Mouse (Mus musculus) gastrocnemius, adult 2 months (tissue): ENCODE results near the gene Htr2b. TPM values are rescaled to one million over a fixed set of nuclear protein-coding genes. Genes with fewer than 3 reads are reported as not detected.

Experiments
- DNase-seq: peaks from one replicate; pipeline ENCODE4 v3.0.0; 2022
- H3K27ac ChIP-seq: fragments of 200-600 bp; 2 replicates; pipeline ENCODE4 v1.8.1; 2022; ENCODE audit warnings: mild to moderate bottlenecking
- H3K4me3 ChIP-seq: fragments of 200-600 bp; 2 replicates; pipeline ENCODE4 v1.8.1; 2022; ENCODE audit warnings: mild to moderate bottlenecking, moderate library complexity
- CTCF ChIP-seq: fragments of 200-600 bp; IDR thresholded peaks from 2 replicates; pipeline ENCODE4 v1.8.1; 2022; ENCODE audit warnings: antibody characterized with exemption, mild to moderate bottlenecking, moderate library complexity
- intact Hi-C: fragments of 180-260 bp; cut with DNase I; formaldehyde crosslinking; loops from one replicate; pipeline ENCODE4 v1.15.1; 2025
- total RNA-seq, 2 experiments: library from RNA; stranded (reverse); gene quantifications; 2 replicates each; pipeline ENCODE4 v1.2.3; 2021

The Htr2b gene
- total RNA-seq, 2 experiments from 2014 or later = not detected

DNA sequence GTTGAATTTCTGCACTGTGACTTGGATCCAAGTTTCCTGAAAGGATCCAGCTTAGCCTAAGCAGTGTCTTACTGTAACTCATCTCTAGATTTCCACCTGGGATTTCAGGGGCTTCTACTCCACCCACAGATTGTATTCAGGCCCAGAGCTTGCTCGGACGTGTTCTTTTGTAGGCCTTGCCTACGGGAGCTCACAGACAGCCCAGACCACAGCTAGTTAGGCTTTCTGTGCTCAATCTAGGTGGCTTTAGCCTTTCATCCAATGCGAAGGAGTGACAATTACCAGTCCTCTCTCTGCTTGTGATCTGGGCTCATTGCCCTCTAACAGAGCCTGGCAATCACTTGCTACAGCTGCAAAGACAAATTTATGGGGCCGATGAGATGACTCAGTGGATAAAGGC is 34.5 kb upstream of the Htr2b start:
- Histone ChIP-seq H3K4me3 (no peak overlapping the region), H3K27ac (no peak overlapping the region)
- intact Hi-C loops = no loop called here
- no peak for DNase-seq
- TF ChIP-seq CTCF = no peak

DNA sequence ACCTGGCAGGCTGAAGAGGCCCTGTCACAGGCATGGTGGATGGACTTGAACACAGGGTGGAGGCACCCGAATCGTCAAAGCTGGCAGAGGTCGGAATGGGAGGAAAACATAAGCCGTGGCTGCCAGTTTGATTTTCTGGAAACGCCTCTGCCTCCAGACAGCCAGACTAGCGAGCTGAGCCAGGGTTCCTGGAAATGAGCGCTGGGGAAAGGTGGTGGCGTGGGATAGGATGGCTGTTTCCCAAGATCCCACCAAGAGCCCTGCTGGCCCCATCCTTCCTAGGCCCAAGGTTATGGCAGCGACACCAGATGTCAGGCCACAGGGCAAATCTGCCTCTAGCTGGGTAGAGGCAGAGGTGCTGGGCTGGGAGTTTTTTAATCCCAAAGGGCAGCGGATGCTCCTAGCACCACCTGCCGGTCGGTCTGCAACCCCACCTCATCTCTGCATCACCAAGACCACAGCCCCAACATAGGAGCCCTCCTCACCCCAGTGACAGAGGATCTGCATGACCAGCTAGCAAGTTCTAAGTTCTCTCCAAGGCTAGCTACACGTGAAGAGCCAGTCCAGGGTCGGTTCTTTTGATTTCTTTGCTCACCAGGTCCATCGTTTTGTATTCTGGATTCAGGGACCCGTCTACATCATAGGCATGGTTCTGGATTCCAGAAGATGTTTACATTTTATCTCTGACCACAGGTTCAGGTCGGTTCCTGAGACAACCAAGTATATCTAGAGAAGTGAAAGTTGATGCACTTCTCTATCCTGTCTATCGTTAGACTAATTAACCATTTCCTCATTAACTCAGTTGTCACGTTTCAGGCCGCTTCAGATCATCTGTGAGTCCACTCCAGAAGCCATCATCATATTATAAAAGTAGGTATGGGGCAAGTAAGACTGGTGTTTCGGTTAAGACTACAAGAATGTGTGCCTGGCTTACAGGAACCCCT is 32.5 kb upstream of the Htr2b start:
- intact Hi-C loops = no loop called here
- DNase-seq = peak; percentile 24
- H3K4me3 ChIP-seq = no peak overlapping the region
- H3K27ac ChIP-seq = peak overlapping the region; percentile 8; the same call in 1 of the 2 replicates
- peak; percentile 32 for TF ChIP-seq CTCF

DNA sequence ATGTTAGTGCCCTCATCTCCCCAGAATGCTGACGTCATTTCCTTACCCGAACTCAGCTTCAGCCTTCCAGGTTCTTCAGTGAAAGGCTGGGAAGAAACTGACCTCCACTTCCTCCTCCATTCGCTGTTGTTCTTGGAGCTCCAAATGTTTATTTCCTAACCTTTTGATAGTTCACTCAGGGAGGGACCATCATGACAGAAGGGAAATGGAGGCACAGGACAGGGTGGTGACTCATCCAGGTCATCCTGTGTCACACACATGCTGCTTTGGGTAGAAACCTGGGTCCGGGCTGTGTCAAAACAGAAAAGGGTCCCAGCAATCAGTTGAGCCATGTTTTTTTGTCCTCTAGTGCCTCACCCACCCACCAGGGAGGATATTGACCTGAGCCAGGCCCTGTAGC is 31.4 kb upstream of the Htr2b start:
- no peak for DNase-seq
- no peak for TF ChIP-seq CTCF
- intact Hi-C loops = no loop called here
- Histone ChIP-seq H3K27ac (no peak overlapping the region), H3K4me3 (no peak overlapping the region)

DNA sequence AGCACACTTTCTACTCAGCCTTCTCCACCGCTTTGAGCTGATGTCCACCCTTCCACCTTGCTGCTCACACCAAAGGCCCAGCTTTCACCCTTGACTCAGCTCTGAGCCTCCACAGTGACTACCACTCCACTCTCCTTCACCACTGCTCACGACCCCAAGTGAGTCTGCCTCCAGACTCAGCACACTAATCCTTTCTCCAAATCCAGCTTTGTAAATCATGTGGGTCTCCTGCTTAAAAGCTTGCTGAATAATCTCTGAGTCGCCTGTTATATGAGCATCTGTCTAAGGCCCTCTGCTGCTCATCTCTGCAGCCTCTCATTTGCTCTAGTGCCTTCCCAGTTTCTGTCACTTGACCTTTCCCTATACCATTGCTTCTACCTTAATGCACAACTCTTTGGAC is 29.3 kb upstream of the Htr2b start:
- TF ChIP-seq CTCF = no peak
- intact Hi-C loops = no loop called here
- DNase-seq = no peak
- H3K4me3 ChIP-seq = no peak overlapping the region
- H3K27ac ChIP-seq = no peak overlapping the region

DNA sequence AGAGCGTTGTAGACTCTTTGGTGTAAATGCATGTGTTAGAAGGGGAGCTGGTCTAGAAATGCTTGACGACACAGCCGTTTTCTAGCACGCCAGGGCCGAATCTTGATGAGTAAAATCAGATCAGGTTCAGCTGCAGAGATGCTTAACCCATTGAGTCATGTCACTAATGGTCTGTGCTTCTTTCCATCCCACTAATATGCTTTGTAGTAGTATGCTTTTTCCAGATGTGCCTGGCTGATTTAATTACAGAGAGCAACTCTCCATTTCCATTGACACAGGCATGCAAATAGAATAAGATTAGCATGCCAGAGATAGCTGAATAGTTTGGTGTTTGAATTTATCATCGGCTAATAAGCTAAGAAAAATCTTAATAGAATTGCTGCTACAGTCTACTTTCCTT is 23.5 kb upstream of the Htr2b start:
- intact Hi-C loops = no loop called here
- no peak for TF ChIP-seq CTCF
- DNase-seq = no peak

DNA sequence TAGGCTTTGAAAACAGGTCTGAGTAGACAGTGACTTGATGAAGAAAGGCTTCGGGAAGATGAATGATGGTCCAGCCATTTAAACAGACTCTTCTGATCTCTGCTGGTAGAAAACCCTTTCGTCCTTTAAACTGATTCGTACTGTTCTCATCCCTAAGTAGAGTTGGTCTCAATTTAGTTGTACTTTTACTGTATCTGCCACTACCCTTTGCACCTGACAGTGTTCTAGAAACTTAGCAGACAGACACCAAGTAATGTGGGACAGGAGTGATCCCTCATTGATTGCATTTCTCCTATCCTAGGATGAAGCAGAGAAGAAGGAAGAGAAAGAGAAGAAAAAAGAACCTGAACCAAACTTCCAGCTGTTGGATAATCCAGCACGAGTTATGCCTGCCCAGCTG is 21.6 kb upstream of the Htr2b start, which contains the start of gene Gm21972:
TSS of gene Gm21972 (plus strand) at position 301 of the 400 bp plus-strand sequence.
- Histone ChIP-seq H3K27ac (no peak within 1 kb of the TSS), H3K4me3 (no peak within 1 kb of the TSS)
- DNase-seq = no peak
- intact Hi-C loops = no loop called here
- TF ChIP-seq CTCF = no peak

More for the DNA sequence above, 23.5 kb upstream of the Htr2b start:
- Histone ChIP-seq H3K4me3 (no peak overlapping the region), H3K27ac (no peak overlapping the region)

DNA sequence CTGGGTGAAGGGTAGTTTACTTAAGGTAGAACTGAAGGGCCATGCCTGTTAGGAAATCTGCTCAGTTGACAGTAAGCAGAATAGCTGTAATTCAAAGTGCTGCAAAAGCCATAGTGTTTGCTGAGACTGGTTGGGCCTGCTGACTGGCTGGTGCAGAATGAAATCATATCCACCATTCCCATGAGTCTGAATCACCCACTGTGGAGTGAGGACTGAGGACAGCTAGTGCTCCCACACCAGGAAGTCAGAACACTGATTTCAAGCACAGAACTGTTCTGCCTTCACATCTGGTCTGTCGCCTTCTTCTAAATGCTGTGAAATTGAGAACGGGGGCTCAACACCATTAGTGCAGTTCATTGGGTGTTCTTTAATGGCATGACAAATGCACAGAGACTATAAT is 14.3 kb upstream of the Htr2b start:
- no peak overlapping the region for H3K4me3 ChIP-seq
- intact Hi-C loops = no loop called here
- no peak overlapping the region for H3K27ac ChIP-seq
- no peak for TF ChIP-seq CTCF
- DNase-seq = no peak

DNA sequence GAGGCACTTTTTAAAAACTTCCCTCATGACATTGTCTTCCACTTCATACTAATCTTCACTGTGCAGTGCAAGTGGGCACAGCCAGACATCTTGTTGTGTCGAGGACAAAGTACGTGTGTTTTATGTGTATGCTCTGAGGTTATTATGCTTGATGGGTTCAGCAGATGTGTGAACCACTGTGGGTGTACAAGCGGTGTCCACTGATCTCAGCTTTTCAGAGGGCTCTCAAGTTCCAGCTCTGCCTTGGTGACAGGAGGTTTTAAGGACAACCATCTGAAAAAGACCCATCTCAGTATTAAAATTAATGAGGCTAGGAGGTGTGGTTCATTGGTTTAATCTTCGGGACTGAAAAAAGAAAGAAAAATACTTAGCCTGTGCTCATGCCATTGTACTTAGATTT is 7.8 kb upstream of the Htr2b start:
- H3K4me3 ChIP-seq = no peak overlapping the region
- no peak overlapping the region for H3K27ac ChIP-seq
- intact Hi-C loops = no loop called here
- DNase-seq = no peak
- TF ChIP-seq CTCF = no peak

DNA sequence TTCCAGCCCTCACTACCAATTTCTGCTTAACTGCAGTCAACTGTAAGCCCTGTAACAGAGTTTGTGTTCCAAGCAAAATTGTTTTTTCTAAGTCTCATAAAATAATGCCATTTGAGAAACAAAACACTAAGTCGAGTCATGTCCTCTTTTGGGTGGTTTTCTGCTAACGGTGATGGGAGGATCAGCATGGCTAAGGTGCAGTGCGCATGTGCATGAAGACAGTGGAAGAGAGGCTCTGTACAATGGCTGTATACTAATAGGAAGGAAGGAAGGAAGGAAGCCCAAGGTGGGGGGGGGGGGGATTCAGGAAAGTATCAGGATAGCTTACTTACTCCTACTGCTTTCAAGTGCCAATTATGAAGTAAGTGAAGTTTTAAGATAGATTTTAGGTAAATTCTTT is 2.4 kb upstream of the Htr2b start:
- H3K4me3 ChIP-seq = no peak overlapping the region
- H3K27ac ChIP-seq = no peak overlapping the region
- intact Hi-C loops = no loop called here
- TF ChIP-seq CTCF = no peak
- no peak for DNase-seq

DNA sequence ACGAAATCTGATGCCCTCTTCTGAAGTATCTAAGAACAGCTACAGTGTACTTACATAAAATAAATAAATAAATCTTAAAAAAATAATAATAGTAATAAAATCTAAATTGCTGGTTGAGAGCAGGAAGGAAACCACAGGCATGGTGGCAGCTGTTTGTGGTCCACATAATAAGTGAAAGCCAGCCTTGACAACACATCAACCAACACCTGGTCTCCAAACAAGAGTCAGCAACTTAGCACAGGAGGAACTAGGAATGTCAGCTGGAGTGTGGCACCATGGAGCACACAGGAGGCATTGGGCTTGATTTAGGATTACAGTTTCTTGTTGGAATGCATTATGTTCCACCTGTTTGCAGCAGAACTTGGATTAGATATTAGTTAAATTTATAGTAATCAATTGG is 6.7 kb downstream of the Htr2b start:
- Histone ChIP-seq H3K4me3 (no peak overlapping the region), H3K27ac (no peak overlapping the region)
- intact Hi-C loops = no loop called here
- no peak for TF ChIP-seq CTCF
- DNase-seq = no peak

DNA sequence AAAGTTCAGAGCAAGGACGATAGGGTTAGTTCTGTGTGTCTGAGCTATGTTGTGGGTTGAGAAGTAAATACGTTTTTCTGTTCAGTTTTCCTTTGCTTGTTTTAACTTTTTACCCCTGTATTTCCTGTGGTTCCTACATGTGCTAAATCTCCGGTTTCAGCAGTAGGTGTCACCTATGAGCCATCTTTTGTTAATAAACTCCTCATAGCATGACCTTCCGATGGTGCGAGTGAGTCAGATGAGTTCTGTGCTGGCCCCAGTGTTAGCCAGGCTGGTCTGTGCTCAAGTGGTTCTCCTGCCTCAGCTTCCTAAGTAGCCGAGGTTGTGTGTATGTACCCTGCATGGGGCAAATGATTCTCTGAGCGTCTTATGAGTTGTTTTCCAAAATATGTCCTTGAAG is 17.4 kb downstream of the Htr2b start:
- intact Hi-C loops = no loop called here
- peak; percentile 4; the same call in 1 of the 2 replicates for TF ChIP-seq CTCF
- Histone ChIP-seq H3K27ac (no peak overlapping the region), H3K4me3 (no peak overlapping the region)
- DNase-seq = no peak

DNA sequence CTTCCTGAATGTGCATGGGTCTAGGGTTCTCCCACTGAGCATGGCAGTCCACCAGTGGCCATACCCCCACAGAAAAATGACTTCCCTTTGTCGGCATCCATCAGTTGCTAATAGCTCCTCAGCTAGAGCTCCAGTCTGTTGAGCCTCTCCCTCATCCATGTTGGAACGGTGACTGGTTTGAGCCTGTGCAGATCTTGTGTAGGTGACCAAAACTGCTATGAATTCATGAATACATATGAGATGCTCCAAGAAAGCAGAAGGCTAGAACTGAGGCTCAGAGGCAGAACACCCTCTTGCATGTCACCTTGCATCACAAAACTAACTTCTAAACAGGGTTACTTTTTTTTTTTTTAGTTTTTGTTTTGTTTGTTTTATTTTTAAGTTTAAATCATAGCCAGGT is 35.2 kb downstream of the Htr2b start:
- TF ChIP-seq CTCF = no peak
- intact Hi-C loops = loop anchor here (10.0 kb wide), 1 partner anchor 278 kb away; the partner anchor contains the start of gene Ncl
- H3K27ac ChIP-seq = no peak overlapping the region
- H3K4me3 ChIP-seq = no peak overlapping the region
- no peak for DNase-seq

DNA sequence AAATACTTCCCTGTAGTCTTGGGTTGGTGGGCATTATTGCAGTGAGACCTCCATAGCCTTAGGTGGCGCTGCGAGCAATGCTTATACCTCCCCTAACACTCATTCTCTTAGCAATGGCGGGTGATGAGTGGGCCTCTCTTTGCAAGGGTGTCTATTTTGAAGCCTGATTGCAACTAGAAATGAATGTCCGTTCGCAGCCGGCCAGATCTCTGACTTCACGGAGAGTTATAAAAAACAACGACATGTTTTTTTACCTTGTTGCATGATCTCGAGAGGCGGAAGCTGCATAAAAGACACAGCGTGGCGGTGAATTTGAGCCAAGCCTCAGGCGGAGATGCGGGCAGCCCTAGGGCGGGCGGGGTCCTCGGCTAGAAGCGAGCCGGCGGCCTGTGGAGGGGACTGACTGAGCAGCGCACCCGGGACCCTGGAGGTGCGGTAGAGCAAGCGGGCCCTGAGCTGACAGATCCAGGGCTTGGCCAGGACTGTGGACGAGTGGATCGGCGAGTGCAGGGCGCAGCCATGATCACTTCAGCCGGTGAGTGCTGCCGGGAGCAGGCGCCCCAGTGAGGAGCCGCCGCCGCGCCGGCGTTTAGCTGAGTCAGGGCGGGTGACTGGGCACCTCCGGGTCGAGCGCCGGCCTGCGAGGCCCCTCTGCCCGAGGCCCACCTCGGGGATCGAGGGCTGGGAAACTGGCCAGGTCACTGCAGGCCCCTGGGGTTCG is 47.3 kb downstream of the Htr2b start, which contains the start of gene Psmd1:
TSS of gene Psmd1 (plus strand) at position 117 of the 721 bp plus-strand sequence.
- peak; percentile 90 for DNase-seq
- Histone ChIP-seq H3K4me3 (peak within 1 kb of the TSS; percentile 92), H3K27ac (peak within 1 kb of the TSS; percentile 98)
- intact Hi-C loops = loop anchor here (5.0 kb wide), 1 partner anchor 88 kb away; the partner anchor contains the start of gene Armc9
- TF ChIP-seq CTCF = peak; percentile 93
